Mouse (Mus musculus) layer of hippocampus, postnatal 25 days (tissue): ENCODE results near the gene Lfng. TPM values are rescaled to one million over a fixed set of nuclear protein-coding genes. Genes with fewer than 3 reads are reported as not detected.
A peak's percentile ranks its signal among the peaks of the same experiment; 100 is the strongest.

Experiments used
- DNase-seq, 2 experiments: peaks; one replicate each; pipeline ENCODE4 v3.0.0; 2022; ENCODE audit warnings: mixed read lengths in 2 of 2, low spot score in 1 of 2; ENCODE audit errors: extremely low spot score in 1 of 2
- total RNA-seq, 2 experiments: library from RNA; stranded (reverse); gene quantifications; 2 replicates each; pipeline ENCODE4 v1.2.3; 2021

Lfng gene
- total RNA-seq, 2 experiments from 2014 or later = 20.0 to 29.8 TPM

GRCm38 (mm10) chr5:140659607-140660272, 52.6 kb downstream of the Lfng start:
- DNase-seq = peak; percentile 30 to 47

GRCm38 (mm10) chr5:140660398-140660797, 53.3 kb downstream of the Lfng start:
- DNase-seq = no peak

- no peak for DNase-seq
Measured at GRCm38 (mm10) chr5:140661427-140661826, 54.3 kb downstream of the Lfng start.

GRCm38 (mm10) chr5:140661875-140662643, 54.9 kb downstream of the Lfng start:
- peak in 1 of 2 experiments; percentile 22 for DNase-seq

GRCm38 (mm10) chr5:140662741-140663592, 55.8 kb downstream of the Lfng start:
- DNase-seq = peak in 1 of 2 experiments; percentile 37

GRCm38 (mm10) chr5:140663621-140664180, 56.6 kb downstream of the Lfng start:
- peak; percentile 41 to 56 for DNase-seq

Other genes with a start within 250 kb of the Lfng start
- 10 to 100 TPM; 11.9 to 13.1 TPM for gene Snx8, start 218.1 kb upstream of the Lfng start, total RNA-seq
- gene Eif3b, start 188.0 kb upstream of the Lfng start, total RNA-seq = 10 to 100 TPM; 89.2 to 95.6 TPM
- not detected for gene Gm4869, start 161.7 kb upstream of the Lfng start, total RNA-seq
- 10 to 100 TPM; 18.8 to 19.5 TPM for gene Chst12, start 101.8 kb upstream of the Lfng start, total RNA-seq
- not detected for gene Grifin, start 42.2 kb upstream of the Lfng start, total RNA-seq
- 100 to 1,000 TPM; 247 to 262 TPM for gene Ttyh3, start 41.7 kb downstream of the Lfng start, total RNA-seq
- 10 to 100 TPM; 38.5 to 60.6 TPM for gene Iqce, start 95.1 kb downstream of the Lfng start, total RNA-seq
- 10 to 100 TPM; 20.5 to 24.4 TPM for gene Brat1, start 97.7 kb downstream of the Lfng start, total RNA-seq
- 10 to 100 TPM; 16.0 to 16.5 TPM for gene Amz1, start 116.8 kb downstream of the Lfng start, total RNA-seq
- 100 to 1,000 TPM; 101 to 111 TPM for gene Gna12, start 223.1 kb downstream of the Lfng start, total RNA-seq